Mouse (Mus musculus) gastrocnemius, adult 8-10 months (tissue): ENCODE data around the gene Tmem135. TPM values are rescaled to one million over a fixed set of nuclear protein-coding genes. Genes with fewer than 3 reads are reported as not detected.

ENCODE experiments used
- DNase-seq, 2 experiments: peaks; one replicate each; pipeline ENCODE4 v3.0.0; 2022; ENCODE audit warnings: low spot score in 2 of 2
- total RNA-seq, 4 experiments: library from RNA; stranded (reverse); gene quantifications; 2 replicates each; pipeline ENCODE4 v1.2.4; 2022

Tmem135 gene
- total RNA-seq, 4 experiments from 2014 or later = 13.9 to 18.6 (median 15.0) TPM

GRCm38 (mm10) chr7:89418127-89418653, 14.2 kb upstream of the Tmem135 start:
- DNase-seq = no peak

- no peak for DNase-seq
Measured at GRCm38 (mm10) chr7:89417707-89418106, 13.7 kb upstream of the Tmem135 start.

GRCm38 (mm10) chr7:89416027-89416426, 12.0 kb upstream of the Tmem135 start:
- no peak for DNase-seq

GRCm38 (mm10) chr7:89412094-89412493, 8.1 kb upstream of the Tmem135 start:
- no peak for DNase-seq

GRCm38 (mm10) chr7:89411346-89411745, 7.3 kb upstream of the Tmem135 start:
- DNase-seq = no peak

- no peak for DNase-seq
Measured at GRCm38 (mm10) chr7:89410294-89410693, 6.3 kb upstream of the Tmem135 start.

GRCm38 (mm10) chr7:89407006-89407940, 3.3 kb upstream of the Tmem135 start:
- no peak for DNase-seq

GRCm38 (mm10) chr7:89406011-89406410, 2.0 kb upstream of the Tmem135 start:
- DNase-seq = no peak

GRCm38 (mm10) chr7:89404734-89405440, 865 bp upstream of the Tmem135 start:
- peak; percentile 57 to 65 for DNase-seq

- DNase-seq = peak; percentile 73 to 79
Measured at GRCm38 (mm10) chr7:89403053-89403972, 709 bp downstream of the Tmem135 start.

GRCm38 (mm10) chr7:89401936-89402335, 2.1 kb downstream of the Tmem135 start:
- DNase-seq = no peak

- no peak for DNase-seq
Measured at GRCm38 (mm10) chr7:89401136-89401858, 2.7 kb downstream of the Tmem135 start.

- DNase-seq = no peak
Measured at GRCm38 (mm10) chr7:89400721-89401120, 3.3 kb downstream of the Tmem135 start.

- no peak for DNase-seq
Measured at GRCm38 (mm10) chr7:89397837-89398534, 6.0 kb downstream of the Tmem135 start.

GRCm38 (mm10) chr7:89396386-89396785, 7.6 kb downstream of the Tmem135 start:
- no peak for DNase-seq

GRCm38 (mm10) chr7:89395399-89395798, 8.6 kb downstream of the Tmem135 start:
- no peak for DNase-seq

GRCm38 (mm10) chr7:89392825-89393224, 11.2 kb downstream of the Tmem135 start:
- no peak for DNase-seq

- DNase-seq = no peak
Measured at GRCm38 (mm10) chr7:89392388-89392787, 11.6 kb downstream of the Tmem135 start.

GRCm38 (mm10) chr7:89391831-89392230, 12.2 kb downstream of the Tmem135 start:
- no peak for DNase-seq

- DNase-seq = no peak
Measured at GRCm38 (mm10) chr7:89391281-89391680, 12.7 kb downstream of the Tmem135 start.
